Mouse (Mus musculus) lung, postnatal 0 days (tissue): ENCODE data around the gene Robo1.

ENCODE experiments used
- CTCF ChIP-seq: IDR thresholded peaks from 2 replicates; pipeline ENCODE4 v1.5.1; 2016; ENCODE audit warnings: antibody characterized with exemption, mild to moderate bottlenecking
- EP300 ChIP-seq: IDR thresholded peaks from 2 replicates; pipeline ENCODE4 v1.6.1; 2016; ENCODE audit warnings: antibody characterized with exemption, mild to moderate bottlenecking, control low read depth

DNA sequence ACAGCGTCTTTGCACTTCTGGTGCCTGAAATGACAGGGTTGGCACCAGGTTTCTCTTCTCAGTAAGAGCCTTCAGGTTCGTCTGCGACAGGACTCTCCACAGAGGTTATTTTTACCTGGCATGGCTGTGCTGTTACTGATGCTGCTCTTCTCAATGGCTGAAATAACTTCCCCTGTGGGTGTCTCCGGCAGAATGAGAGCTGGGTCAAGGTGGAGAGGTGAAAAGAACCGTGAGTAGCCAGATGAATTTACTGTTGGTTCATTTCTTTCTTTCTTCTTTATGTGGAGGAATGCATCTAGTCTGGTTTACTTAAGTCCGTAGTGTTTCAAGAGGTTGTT is 194 bp downstream of the Robo1 start:
- no peak for TF ChIP-seq CTCF
- TF ChIP-seq EP300 = no peak
